Mouse (Mus musculus) embryonic facial prominence, embryonic 15.5 days (tissue): Measurements from ENCODE around the gene Zfp526. TPM values are rescaled to one million over a fixed set of nuclear protein-coding genes. Genes with fewer than 3 reads are reported as not detected.

Experiments
- microRNA-seq: library from miRNA; unstranded; fragments of <30 nt; microRNA quantifications from one replicate; pipeline ENCODE4, GENCODE M21; 2016; ENCODE audit warnings: borderline number of aligned reads
- polyA plus RNA-seq: library from polyadenylated mRNA; unstranded; fragments of >200 nt; fragmentation: Nextera tagmentation; extraction: Ambion mirVana; gene quantifications from 2 replicates; pipeline ENCODE4 v1.2.1, GENCODE M21; 2015

Gene Zfp526
- polyA plus RNA-seq, 1 experiment from 2014 or later: 3.3 TPM

Small RNA genes within 50 kb of the gene (microRNA-seq; reads per million reads assigned to microRNA genes)
- gene Mir7048: not detected

Other genes starting within 250 kb of the Zfp526 start
- gene Rabac1, start 248.7 kb upstream of the Zfp526 start, polyA plus RNA-seq: 211 and 215 TPM in 2 replicates
- 1.5 and 2.0 TPM in 2 replicates for gene Atp1a3, start 215.5 kb upstream of the Zfp526 start, polyA plus RNA-seq
- 6.0 and 6.7 TPM in 2 replicates for gene Grik5, start 149.1 kb upstream of the Zfp526 start, polyA plus RNA-seq
- gene Zfp574, start 148.9 kb upstream of the Zfp526 start, polyA plus RNA-seq: 31.7 and 35.8 TPM in 2 replicates
- gene Pou2f2, start 41.7 kb upstream of the Zfp526 start, polyA plus RNA-seq: 1.1 and 2.0 TPM in 2 replicates
- gene Dedd2, start 810 bp upstream of the Zfp526 start, polyA plus RNA-seq: 13.2 and 14.7 TPM in 2 replicates
- gene Gsk3a, start 16.4 kb downstream of the Zfp526 start, polyA plus RNA-seq: 11.5 and 13.0 TPM in 2 replicates
- gene Erf, start 29.3 kb downstream of the Zfp526 start, polyA plus RNA-seq: 21.0 and 22.1 TPM in 2 replicates
- gene Cic, start 46.3 kb downstream of the Zfp526 start, polyA plus RNA-seq: 46.3 and 50.6 TPM in 2 replicates
- 213 and 216 TPM in 2 replicates for gene Pafah1b3, start 76.6 kb downstream of the Zfp526 start, polyA plus RNA-seq
- gene Prr19, start 80.0 kb downstream of the Zfp526 start, polyA plus RNA-seq: 0.49 and 0.65 TPM in 2 replicates
- gene Tmem145, start 84.7 kb downstream of the Zfp526 start, polyA plus RNA-seq: 1.2 and 1.8 TPM in 2 replicates
- gene Megf8, start 95.7 kb downstream of the Zfp526 start, polyA plus RNA-seq: 16.4 and 17.3 TPM in 2 replicates
- 382 and 413 TPM in 2 replicates for gene Cnfn, start 148.3 kb downstream of the Zfp526 start, polyA plus RNA-seq
- gene Lipe, start 177.3 kb downstream of the Zfp526 start, polyA plus RNA-seq: 8.3 and 10.2 TPM in 2 replicates
- 1.9 and 4.3 TPM in 2 replicates for gene Cxcl17, start 191.5 kb downstream of the Zfp526 start, polyA plus RNA-seq